Mouse (Mus musculus) ES-E14 (cell line): Measurements from ENCODE around the gene Ggt1. TPM values are rescaled to one million over a fixed set of nuclear protein-coding genes. Genes with fewer than 3 reads are reported as not detected.

Source experiments
- DNase-seq: peaks from one replicate; pipeline ENCODE4 v3.0.0-alpha.2; 2013; ENCODE audit warnings: low read depth, low spot score
- H3K27ac ChIP-seq: 2 replicates; pipeline ENCODE4 v1.5.1; 2012; ENCODE audit warnings: low read depth, mild to moderate bottlenecking, low read length, moderate library complexity, mixed read lengths; ENCODE audit not compliant: poor library complexity, insufficient read depth, severe bottlenecking
- H3K36me3 ChIP-seq: 2 replicates; pipeline ENCODE4 v1.6.1; 2012; ENCODE audit warnings: mild to moderate bottlenecking, low read length, moderate library complexity, mixed read lengths; ENCODE audit not compliant: control insufficient read depth, poor library complexity, insufficient read depth, severe bottlenecking
- H3K4me1 ChIP-seq, 2 experiments: fragments of 150-350 bp in 1 of 2; sonication (generic) in 1 of 2; 2 replicates each; pipeline ENCODE4 v1.6.1; 2012; ENCODE audit warnings: low read length in 2 of 2, mild to moderate bottlenecking in 1 of 2, mixed read lengths in 1 of 2; ENCODE audit not compliant: control insufficient read depth in 2 of 2, insufficient read depth in 2 of 2, poor library complexity in 1 of 2
- H3K4me3 ChIP-seq, 2 experiments: fragments of 150-350 bp in 1 of 2; sonication (generic) in 1 of 2; 2 replicates each; pipeline ENCODE4 v1.5.1; 2012; ENCODE audit warnings: low read length in 2 of 2, low read depth in 1 of 2, mild to moderate bottlenecking in 1 of 2, mixed read lengths in 1 of 2; ENCODE audit not compliant: insufficient read depth in 1 of 2, poor library complexity in 1 of 2, severe bottlenecking in 1 of 2
- H3K9ac ChIP-seq: 2 replicates; pipeline ENCODE4 v1.6.1; 2012; ENCODE audit warnings: low read depth, mild to moderate bottlenecking, low read length, mixed read lengths; ENCODE audit not compliant: poor library complexity, insufficient read depth, severe bottlenecking
- H3K9me3 ChIP-seq: fragments of 150-350 bp; sonication (generic); 2 replicates; pipeline ENCODE4 v1.6.1; 2012; ENCODE audit warnings: low read depth, mild to moderate bottlenecking, low read length; ENCODE audit not compliant: control insufficient read depth, insufficient read depth
- CHD2 ChIP-seq: IDR thresholded peaks from 2 replicates; pipeline ENCODE4 v1.6.1; 2014; ENCODE audit warnings: mild to moderate bottlenecking, low read depth, low read length, inconsistent platforms
- HCFC1 ChIP-seq: IDR thresholded peaks from 2 replicates; pipeline ENCODE4 v1.6.1; 2012; ENCODE audit warnings: low read length, inconsistent platforms, borderline replicate concordance; ENCODE audit not compliant: insufficient read depth
- MAFK ChIP-seq: IDR thresholded peaks from 2 replicates; pipeline ENCODE4 v1.6.1; 2014; ENCODE audit warnings: mild to moderate bottlenecking, low read depth, low read length, inconsistent platforms; ENCODE audit not compliant: insufficient read depth
- ZC3H11A ChIP-seq: IDR thresholded peaks from 2 replicates; pipeline ENCODE4 v1.6.1; 2012; ENCODE audit warnings: low read depth, mild to moderate bottlenecking, inconsistent platforms, low read length, borderline replicate concordance
- ZNF384 ChIP-seq: IDR thresholded peaks from 2 replicates; pipeline ENCODE4 v1.6.1; 2012; ENCODE audit warnings: low read depth, low read length, inconsistent platforms
- in situ Hi-C, 2 experiments: fragments of 600-800 bp; cut with MboI; formaldehyde crosslinking; loops; one replicate each; pipeline ENCODE4 v1.15.1; 2025; ENCODE audit warnings: low sequenced_read_pairs in 2 of 2, inconsistent platforms in 1 of 2; ENCODE audit not compliant: unreplicated experiment in 2 of 2
- total RNA-seq: library from RNA; depleted of rRNA; stranded (reverse); fragments of 300-350 nt; gene quantifications from 2 replicates; pipeline ENCODE4 v1.2.3, GENCODE M21; 2012

Gene Ggt1
- total RNA-seq, 1 experiment = 23.6 TPM

DNA sequence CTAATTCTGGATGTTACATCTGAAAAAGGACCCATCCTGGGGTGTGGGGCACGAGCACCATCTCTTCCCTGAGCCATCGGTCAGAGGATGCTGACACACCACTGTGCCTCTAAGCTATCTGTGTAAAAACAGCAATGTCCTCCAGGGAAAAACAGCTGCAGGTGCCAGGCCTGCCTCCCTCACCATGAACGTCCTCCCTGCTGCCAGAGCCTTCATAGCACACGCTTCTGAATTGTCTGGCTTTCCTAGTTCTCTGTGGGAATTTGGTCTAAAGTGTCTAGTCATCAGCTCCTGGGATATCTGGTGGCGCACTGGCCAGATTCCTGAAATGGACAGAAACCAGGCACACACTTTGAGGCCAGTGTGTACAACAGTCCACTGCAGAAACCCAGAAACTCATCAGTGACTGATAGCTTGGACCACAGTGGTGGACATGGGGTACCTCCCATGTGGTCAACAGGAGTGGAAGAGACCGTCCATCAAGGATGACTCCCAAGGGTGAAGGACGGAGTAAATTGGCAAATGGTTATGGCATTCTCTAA, 38.9 kb downstream of the Ggt1 start:
- Histone ChIP-seq H3K36me3 (no peaks in the 10 kb centered on the region), H3K9me3 (no peaks in the 10 kb centered on the region), H3K27ac (no peak overlapping the region), H3K4me3 (no peak overlapping the region), H3K9ac (no peak overlapping the region), H3K4me1 (no peaks in the 10 kb centered on the region)
- no peak for TF ChIP-seq ZC3H11A
- no peak for TF ChIP-seq MAFK
- no peak for TF ChIP-seq ZNF384
- TF ChIP-seq CHD2 = no peak
- no peak for TF ChIP-seq HCFC1
- DNase-seq = no peak
- in situ Hi-C loops = no loop called here

DNA sequence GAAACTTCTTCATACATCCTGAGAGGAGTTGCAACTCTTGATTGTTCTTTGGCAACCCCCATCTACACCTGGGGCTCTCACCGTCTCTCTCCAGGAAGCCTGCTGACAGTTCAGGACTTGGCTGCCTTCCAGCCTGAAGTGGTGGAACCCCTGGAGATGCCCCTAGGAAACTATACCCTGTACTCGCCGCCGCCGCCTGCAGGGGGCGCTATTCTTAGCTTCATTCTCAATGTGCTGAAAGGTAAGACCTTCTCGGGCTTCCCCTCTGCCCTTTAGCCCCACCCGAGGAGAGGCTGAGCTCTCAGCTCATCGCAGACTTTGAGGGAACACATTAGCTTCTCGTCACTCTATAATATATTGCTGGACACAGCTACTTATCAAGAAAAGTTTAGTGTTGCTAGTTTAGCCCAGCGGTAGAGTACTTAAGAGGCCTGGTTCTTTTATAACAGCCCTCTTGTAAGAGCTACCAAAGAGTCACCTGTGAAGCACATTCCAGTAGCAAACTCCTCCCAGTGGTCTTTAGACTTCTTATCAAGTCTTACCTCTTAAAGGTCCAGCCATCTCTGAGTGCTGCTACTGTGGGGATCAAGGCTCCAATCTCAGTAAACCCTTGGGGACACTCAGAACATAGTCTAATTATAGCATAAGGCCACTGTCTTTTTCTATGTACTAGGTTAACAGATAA, 43.9 kb downstream of the Ggt1 start:
- peak; percentile 62 for DNase-seq
- no peak for TF ChIP-seq MAFK
- peaks cover 0 to 11% of the 10 kb centered on the region in 2 experiments; a peak in 2 of 4 replicates for H3K4me1 ChIP-seq
- no peak overlapping the region for H3K4me3 ChIP-seq
- H3K9me3 ChIP-seq = no peaks in the 10 kb centered on the region
- H3K27ac ChIP-seq = no peak overlapping the region
- no peaks in the 10 kb centered on the region for H3K36me3 ChIP-seq
- in situ Hi-C loops = no loop called here
- no peak overlapping the region for H3K9ac ChIP-seq

DNA sequence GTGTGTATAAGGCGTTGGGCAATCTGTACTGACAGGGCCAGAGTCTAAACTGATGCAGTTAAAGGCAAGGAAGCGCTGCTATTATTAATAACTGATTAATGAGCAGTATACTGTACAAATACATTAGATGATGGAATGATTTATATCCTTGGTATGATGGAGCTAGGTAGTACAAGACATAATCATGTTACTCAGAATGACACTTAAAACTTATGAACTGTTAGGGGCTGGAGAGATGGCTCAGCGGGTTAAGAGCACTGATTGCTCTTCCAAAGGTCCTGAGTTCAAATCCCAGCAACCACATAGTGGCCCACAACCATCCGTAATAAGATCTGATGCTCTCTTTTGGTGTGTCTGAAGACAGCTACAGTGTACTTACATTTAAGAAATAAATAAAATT, 45.8 kb downstream of the Ggt1 start:
- TF ChIP-seq HCFC1 (no peak), ZNF384 (no peak), ZC3H11A (no peak), CHD2 (no peak), MAFK (no peak)
- Histone ChIP-seq H3K9ac (no peak overlapping the region), H3K9me3 (no peaks in the 10 kb centered on the region), H3K4me1 (peaks cover 0 to 12% of the 10 kb centered on the region in 2 experiments; a peak in 2 of 4 replicates), H3K36me3 (no peaks in the 10 kb centered on the region), H3K27ac (no peak overlapping the region), H3K4me3 (no peak overlapping the region)
- no peak for DNase-seq
- in situ Hi-C loops = no loop called here

DNA sequence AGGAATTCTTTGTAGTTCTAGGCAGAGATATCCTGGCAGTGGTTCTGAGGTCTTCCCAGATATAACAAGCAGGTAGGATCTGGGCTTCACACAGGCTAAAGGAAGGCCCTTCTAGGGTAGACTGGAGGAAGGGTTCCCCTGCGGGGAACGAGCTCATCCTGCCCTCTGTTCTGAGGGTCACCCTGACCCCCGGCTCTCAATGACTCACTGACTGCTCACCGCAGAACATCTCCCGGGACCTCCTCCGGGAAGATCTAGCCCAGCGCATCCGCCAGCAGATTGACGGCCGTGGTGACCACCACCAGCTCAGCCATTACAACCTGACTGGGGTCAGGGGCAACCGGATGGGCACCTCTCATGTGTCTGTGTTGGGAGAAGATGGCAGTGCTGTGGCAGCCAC, 47.6 kb downstream of the Ggt1 start:
- H3K36me3 ChIP-seq = no peaks in the 10 kb centered on the region
- H3K27ac ChIP-seq = no peak overlapping the region
- H3K4me1 ChIP-seq = peaks cover 0 to 12% of the 10 kb centered on the region in 2 experiments; a peak in 2 of 4 replicates
- H3K4me3 ChIP-seq = no peak overlapping the region; a peak in 1 of 4 replicates
- TF ChIP-seq ZC3H11A (no peak), MAFK (no peak), CHD2 (no peak), ZNF384 (no peak), HCFC1 (no peak)
- DNase-seq = no peak
- in situ Hi-C loops = no loop called here
- H3K9me3 ChIP-seq = no peaks in the 10 kb centered on the region
- H3K9ac ChIP-seq = no peak overlapping the region

DNA sequence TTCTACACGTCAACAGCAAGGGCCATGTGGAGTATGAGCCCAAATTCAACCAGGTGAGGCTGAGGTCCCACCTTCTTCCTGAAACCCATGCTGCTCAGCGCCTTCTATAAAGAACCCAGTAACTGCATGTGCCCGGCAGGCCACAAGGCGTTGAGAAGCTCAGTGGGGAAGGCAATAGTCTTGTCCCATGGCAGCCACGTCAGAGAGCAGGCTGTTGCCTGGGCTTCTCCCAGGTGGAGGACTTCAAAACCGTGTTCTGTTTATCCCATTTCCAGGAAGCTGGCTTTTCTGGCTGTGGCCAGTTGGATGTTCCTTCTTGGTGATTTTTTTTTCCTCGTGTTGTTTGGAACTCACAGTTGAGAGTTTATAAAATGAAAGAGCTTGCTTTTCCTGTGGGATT, 49.1 kb downstream of the Ggt1 start:
- no peak overlapping the region for H3K4me3 ChIP-seq
- no peak for DNase-seq
- no peak overlapping the region for H3K27ac ChIP-seq
- H3K9me3 ChIP-seq = no peaks in the 10 kb centered on the region
- H3K9ac ChIP-seq = no peak overlapping the region
- H3K4me1 ChIP-seq = peaks cover 0 to 12% of the 10 kb centered on the region in 2 experiments; a peak in 2 of 4 replicates
- in situ Hi-C loops = no loop called here
- no peaks in the 10 kb centered on the region for H3K36me3 ChIP-seq
- TF ChIP-seq CHD2 = no peak
- TF ChIP-seq HCFC1 = no peak
- TF ChIP-seq ZNF384 = no peak
- no peak for TF ChIP-seq ZC3H11A
